Mouse (Mus musculus) midbrain, embryonic 14.5 days (tissue): Measurements from ENCODE around the gene Rnase12. TPM values are rescaled to one million over a fixed set of nuclear protein-coding genes. Genes with fewer than 3 reads are reported as not detected.

ENCODE experiments used
- ATAC-seq: fragments of 200-750 bp; cut with Nextera tagmentation; 2 replicates; pipeline ENCODE4 v1.8.0; 2017; ENCODE audit warnings: moderate number of reproducible peaks, moderate library complexity; ENCODE audit not compliant: low FRiP score, low TSS enrichment
- DNase-seq: peaks from one replicate; pipeline ENCODE4 v3.0.0-alpha.2; 2015
- H3K27ac ChIP-seq: fragments of 300-500 bp; sonication (generic); replicated peaks from 2 replicates; pipeline ENCODE4 v1.5.1; 2014; ENCODE audit warnings: mild to moderate bottlenecking, low read depth, low read length, moderate library complexity
- H3K27me3 ChIP-seq: fragments of 300-500 bp; sonication (generic); 2 replicates; pipeline ENCODE4 v1.6.1; 2014; ENCODE audit warnings: low read length, control low read depth, mixed read lengths; ENCODE audit not compliant: control insufficient read depth, insufficient read depth
- H3K36me3 ChIP-seq: fragments of 300-500 bp; sonication (generic); 2 replicates; pipeline ENCODE4 v1.6.1; 2014; ENCODE audit warnings: low read length, control low read depth; ENCODE audit not compliant: control insufficient read depth, insufficient read depth
- H3K4me1 ChIP-seq: fragments of 300-500 bp; sonication (generic); 2 replicates; pipeline ENCODE4 v1.6.1; 2014; ENCODE audit warnings: mild to moderate bottlenecking, antibody characterized with exemption, low read length, control low read depth; ENCODE audit not compliant: control insufficient read depth, insufficient read depth
- H3K4me2 ChIP-seq: fragments of 300-500 bp; sonication (generic); 2 replicates; pipeline ENCODE4 v1.6.1; 2014; ENCODE audit warnings: mild to moderate bottlenecking, low read length, moderate library complexity
- H3K4me3 ChIP-seq: fragments of 300-500 bp; sonication (generic); replicated peaks from 2 replicates; pipeline ENCODE4 v1.5.1; 2014; ENCODE audit warnings: low read depth, low read length
- H3K9ac ChIP-seq: fragments of 300-500 bp; sonication (generic); replicated peaks from 2 replicates; pipeline ENCODE4 v1.6.1; 2014; ENCODE audit warnings: mild to moderate bottlenecking, low read length, moderate library complexity
- H3K9me3 ChIP-seq: fragments of 300-500 bp; sonication (generic); 2 replicates; pipeline ENCODE4 v1.6.1; 2016; ENCODE audit warnings: low read length, control low read depth, mixed read lengths; ENCODE audit not compliant: control insufficient read depth
- WGBS: fragments of 180-500 bp; shearing (Covaris S2); extraction: QIAGEN DNeasy Blood & Tissue Kit; methylation state at CpG from one replicate; pipeline ENCODE4 v1.1.7; 2014; 5-methylcytosine and 5-hydroxymethylcytosine counted together
- polyA plus RNA-seq: library from polyadenylated mRNA; unstranded; fragments of >200 nt; fragmentation: Nextera tagmentation; extraction: Ambion mirVana; gene quantifications from 2 replicates; pipeline ENCODE4 v1.2.1, GENCODE M21; 2014

The Rnase12 gene
- polyA plus RNA-seq, 1 experiment from 2014 or later = 0.34 TPM

- WGBS = 65% methylated on average over 6 of the region's 6 CpGs
These were observed 15.7 kb downstream of the Rnase12 start, which contains the start of gene Rnase9 for GRCm38 (mm10) chr14:51041769-51042168. Gene Rnase9, minus strand, starts transcription at chr14:51041869.

GRCm38 (mm10) chr14:51036214-51036613 lies 21.2 kb downstream of the Rnase12 start:
- 59% methylated on average over 4 of the region's 4 CpGs for WGBS
- ATAC-seq = no peak
- Histone ChIP-seq H3K9me3 (no peaks in the 10 kb centered on the region), H3K9ac (no peak overlapping the region), H3K4me3 (no peak overlapping the region), H3K4me1 (no peaks in the 10 kb centered on the region), H3K27me3 (no peaks in the 10 kb centered on the region), H3K27ac (no peak overlapping the region), H3K36me3 (no peaks in the 10 kb centered on the region), H3K4me2 (no peak overlapping the region)
- DNase-seq = no peak

More at GRCm38 (mm10) chr14:51041769-51042168, 15.7 kb downstream of the Rnase12 start, which contains the start of gene Rnase9:
- Histone ChIP-seq H3K9ac (no peak within 1 kb of the TSS), H3K27me3 (no peaks in the 10 kb centered on the region), H3K9me3 (no peaks in the 10 kb centered on the region), H3K4me1 (no peaks in the 10 kb centered on the region), H3K27ac (no peak within 1 kb of the TSS), H3K36me3 (no peaks in the 10 kb centered on the region), H3K4me2 (no peak within 1 kb of the TSS), H3K4me3 (no peak within 1 kb of the TSS)
- no peak for ATAC-seq
- no peak for DNase-seq

GRCm38 (mm10) chr14:51035206-51035605 lies 22.3 kb downstream of the Rnase12 start:
- Histone ChIP-seq H3K27ac (no peak overlapping the region), H3K4me2 (no peak overlapping the region), H3K4me3 (no peak overlapping the region), H3K9me3 (no peaks in the 10 kb centered on the region), H3K36me3 (no peaks in the 10 kb centered on the region), H3K27me3 (no peaks in the 10 kb centered on the region), H3K4me1 (no peaks in the 10 kb centered on the region), H3K9ac (no peak overlapping the region)
- ATAC-seq (no peak), DNase-seq (peak; percentile 40)
- WGBS = 17% methylated on average over 1 of the region's 1 CpGs

- Histone ChIP-seq H3K27ac (no peak overlapping the region), H3K9me3 (no peaks in the 10 kb centered on the region), H3K4me1 (no peaks in the 10 kb centered on the region), H3K27me3 (no peaks in the 10 kb centered on the region), H3K4me2 (no peak overlapping the region), H3K36me3 (no peaks in the 10 kb centered on the region), H3K4me3 (no peak overlapping the region), H3K9ac (no peak overlapping the region)
- DNase-seq (no peak), ATAC-seq (no peak)
- WGBS = 52% methylated on average over 3 of the region's 3 CpGs
These were observed 29.9 kb downstream of the Rnase12 start for GRCm38 (mm10) chr14:51027387-51028155.

GRCm38 (mm10) chr14:51026391-51027133 lies 30.9 kb downstream of the Rnase12 start:
- peak; percentile 90 for DNase-seq
- WGBS = 38% methylated on average over 5 of the region's 5 CpGs
- ATAC-seq = no peak

GRCm38 (mm10) chr14:51024820-51025219 lies 32.6 kb downstream of the Rnase12 start:
- H3K4me2 ChIP-seq = no peak overlapping the region
- no peaks in the 10 kb centered on the region for H3K9me3 ChIP-seq
- 97% methylated on average over 1 of the region's 1 CpGs for WGBS
- no peak overlapping the region for H3K4me3 ChIP-seq
- H3K27me3 ChIP-seq = no peaks in the 10 kb centered on the region
- ATAC-seq = no peak
- H3K27ac ChIP-seq = no peak overlapping the region
- no peak for DNase-seq
- no peaks in the 10 kb centered on the region for H3K4me1 ChIP-seq
- H3K9ac ChIP-seq = no peak overlapping the region
- H3K36me3 ChIP-seq = no peaks in the 10 kb centered on the region

More at GRCm38 (mm10) chr14:51026391-51027133, 30.9 kb downstream of the Rnase12 start:
- Histone ChIP-seq H3K9ac (no peak overlapping the region), H3K4me3 (no peak overlapping the region), H3K27ac (no peak overlapping the region), H3K36me3 (no peaks in the 10 kb centered on the region), H3K27me3 (no peaks in the 10 kb centered on the region), H3K4me2 (no peak overlapping the region), H3K4me1 (no peaks in the 10 kb centered on the region), H3K9me3 (no peaks in the 10 kb centered on the region)

GRCm38 (mm10) chr14:51023457-51023856 lies 34.0 kb downstream of the Rnase12 start:
- no peaks in the 10 kb centered on the region for H3K36me3 ChIP-seq
- no peak overlapping the region for H3K9ac ChIP-seq
- no peak overlapping the region for H3K4me2 ChIP-seq
- no peaks in the 10 kb centered on the region for H3K4me1 ChIP-seq
- WGBS = 82% methylated on average over 4 of the region's 4 CpGs
- no peaks in the 10 kb centered on the region for H3K27me3 ChIP-seq
- ATAC-seq = no peak
- DNase-seq = no peak
- H3K9me3 ChIP-seq = no peaks in the 10 kb centered on the region
- no peak overlapping the region for H3K27ac ChIP-seq
- no peak overlapping the region for H3K4me3 ChIP-seq

GRCm38 (mm10) chr14:51017256-51017655 lies 40.2 kb downstream of the Rnase12 start:
- Histone ChIP-seq H3K4me2 (no peak overlapping the region), H3K4me3 (no peak overlapping the region), H3K27me3 (no peaks in the 10 kb centered on the region), H3K36me3 (no peaks in the 10 kb centered on the region), H3K27ac (no peak overlapping the region), H3K4me1 (no peaks in the 10 kb centered on the region), H3K9me3 (no peaks in the 10 kb centered on the region), H3K9ac (no peak overlapping the region)
- WGBS = 82% methylated on average over 3 of the region's 3 CpGs
- no peak for DNase-seq
- ATAC-seq = no peak
